Mouse (Mus musculus): ENCODE measurements around the gene Tmeff1. TPM values are rescaled to one million over a fixed set of nuclear protein-coding genes. Genes with fewer than 3 reads are reported as not detected.
"Not testable (repeated sequence)": the region's sequence is repeated elsewhere in the genome, so short reads cannot be mapped to it uniquely, and the experiment has no call there.

Gene Tmeff1
- polyA plus RNA-seq, 1 experiment from 2014 or later: 242 TPM

- 86% methylated on average over 6 of the region's 6 CpGs for WGBS
- DNase-seq (ENCODE audit: low spot score) (no peak), ATAC-seq (ENCODE audit: low FRiP score) (no peak)
- Histone ChIP-seq H3K9ac (ENCODE audit: low read depth, low read length) (no peak overlapping the region), H3K4me3 (ENCODE audit: low read depth, low read length) (no peak overlapping the region), H3K36me3 (ENCODE audit: control insufficient read depth, insufficient read depth, low read length) (peaks cover 11% of the 10 kb centered on the region), H3K9me3 (ENCODE audit: control insufficient read depth, low read length) (no peaks in the 10 kb centered on the region), H3K4me2 (replicated peaks; ENCODE audit: low read depth, low read length) (no peak overlapping the region), H3K27me3 (ENCODE audit: control insufficient read depth, insufficient read depth, low read length) (no peaks in the 10 kb centered on the region), H3K4me1 (replicated peaks; ENCODE audit: control insufficient read depth, insufficient read depth, low read length) (no peaks in the 10 kb centered on the region), H3K27ac (ENCODE audit: low read depth, low read length) (no peak overlapping the region)
These were observed 79.0 kb downstream of the Tmeff1 start for GRCm38 (mm10) chr4:48664021-48664420.

- DNase-seq (ENCODE audit: low spot score) (no peak), ATAC-seq (ENCODE audit: low FRiP score) (no peak)
- H3K9ac ChIP-seq (ENCODE audit: low read depth, low read length): no peak overlapping the region
- no peaks in the 10 kb centered on the region for H3K9me3 ChIP-seq (ENCODE audit: control insufficient read depth, low read length)
- H3K27me3 ChIP-seq (ENCODE audit: control insufficient read depth, insufficient read depth, low read length): no peaks in the 10 kb centered on the region
- no peak overlapping the region for H3K4me2 ChIP-seq (replicated peaks; ENCODE audit: low read depth, low read length)
- H3K36me3 ChIP-seq (ENCODE audit: control insufficient read depth, insufficient read depth, low read length): peaks cover 11% of the 10 kb centered on the region
- WGBS: 89% methylated on average over 6 of the region's 6 CpGs
- H3K4me1 ChIP-seq (replicated peaks; ENCODE audit: control insufficient read depth, insufficient read depth, low read length): no peaks in the 10 kb centered on the region
- no peak overlapping the region for H3K27ac ChIP-seq (ENCODE audit: low read depth, low read length)
- H3K4me3 ChIP-seq (ENCODE audit: low read depth, low read length): no peak overlapping the region
These were observed 82.3 kb downstream of the Tmeff1 start for GRCm38 (mm10) chr4:48667279-48667678.

- H3K9ac ChIP-seq (ENCODE audit: low read depth, low read length): no peak overlapping the region
- H3K4me3 ChIP-seq (ENCODE audit: low read depth, low read length): no peak overlapping the region
- no peak for DNase-seq (ENCODE audit: low spot score)
- no peaks in the 10 kb centered on the region for H3K4me1 ChIP-seq (replicated peaks; ENCODE audit: control insufficient read depth, insufficient read depth, low read length)
- H3K27ac ChIP-seq (ENCODE audit: low read depth, low read length): no peak overlapping the region
- no peak for ATAC-seq (ENCODE audit: low FRiP score)
- 96% methylated on average over 5 of the region's 5 CpGs for WGBS
- no peaks in the 10 kb centered on the region for H3K9me3 ChIP-seq (ENCODE audit: control insufficient read depth, low read length)
- no peaks in the 10 kb centered on the region for H3K27me3 ChIP-seq (ENCODE audit: control insufficient read depth, insufficient read depth, low read length)
- peaks cover 2% of the 10 kb centered on the region; the same call in 1 of the 2 replicates for H3K36me3 ChIP-seq (ENCODE audit: control insufficient read depth, insufficient read depth, low read length)
- H3K4me2 ChIP-seq (replicated peaks; ENCODE audit: low read depth, low read length): no peak overlapping the region
These were observed 87.9 kb downstream of the Tmeff1 start for GRCm38 (mm10) chr4:48672915-48673314.

- 92% methylated on average over 7 of the region's 7 CpGs for WGBS
- no peak for DNase-seq (ENCODE audit: low spot score)
- Histone ChIP-seq H3K36me3 (ENCODE audit: control insufficient read depth, insufficient read depth, low read length) (peaks cover 2% of the 10 kb centered on the region; the same call in 1 of the 2 replicates), H3K4me1 (replicated peaks; ENCODE audit: control insufficient read depth, insufficient read depth, low read length) (no peaks in the 10 kb centered on the region), H3K27me3 (ENCODE audit: control insufficient read depth, insufficient read depth, low read length) (no peaks in the 10 kb centered on the region), H3K4me2 (replicated peaks; ENCODE audit: low read depth, low read length) (no peak overlapping the region), H3K27ac (ENCODE audit: low read depth, low read length) (no peak overlapping the region), H3K4me3 (ENCODE audit: low read depth, low read length) (no peak overlapping the region), H3K9me3 (ENCODE audit: control insufficient read depth, low read length) (no peaks in the 10 kb centered on the region), H3K9ac (ENCODE audit: low read depth, low read length) (no peak overlapping the region)
- no peak for ATAC-seq (ENCODE audit: low FRiP score)
These were observed 89.4 kb downstream of the Tmeff1 start for GRCm38 (mm10) chr4:48674412-48674811.

GRCm38 (mm10) chr4:48676570-48677185, 91.7 kb downstream of the Tmeff1 start:
- H3K9ac ChIP-seq (ENCODE audit: low read depth, low read length): no peak overlapping the region
- H3K27ac ChIP-seq (ENCODE audit: low read depth, low read length): no peak overlapping the region
- DNase-seq (ENCODE audit: low spot score): no peak
- H3K9me3 ChIP-seq (ENCODE audit: control insufficient read depth, low read length): no peaks in the 10 kb centered on the region
- no peak overlapping the region for H3K4me3 ChIP-seq (ENCODE audit: low read depth, low read length)
- H3K4me1 ChIP-seq (replicated peaks; ENCODE audit: control insufficient read depth, insufficient read depth, low read length): no peaks in the 10 kb centered on the region
- 92% methylated on average over 13 of the region's 13 CpGs for WGBS
- peaks cover 2% of the 10 kb centered on the region; the same call in 1 of the 2 replicates for H3K36me3 ChIP-seq (ENCODE audit: control insufficient read depth, insufficient read depth, low read length)
- ATAC-seq (ENCODE audit: low FRiP score): no peak
- no peaks in the 10 kb centered on the region for H3K27me3 ChIP-seq (ENCODE audit: control insufficient read depth, insufficient read depth, low read length)
- no peak overlapping the region for H3K4me2 ChIP-seq (replicated peaks; ENCODE audit: low read depth, low read length)

- no peaks in the 10 kb centered on the region for H3K27me3 ChIP-seq (ENCODE audit: control insufficient read depth, insufficient read depth, low read length)
- WGBS: 98% methylated on average over 8 of the region's 8 CpGs
These were observed 92.3 kb downstream of the Tmeff1 start for GRCm38 (mm10) chr4:48677276-48677675.

GRCm38 (mm10) chr4:48677812-48678211, 92.8 kb downstream of the Tmeff1 start:
- DNase-seq (ENCODE audit: low spot score) (no peak), ATAC-seq (ENCODE audit: low FRiP score) (no peak)
- Histone ChIP-seq H3K9me3 (ENCODE audit: control insufficient read depth, low read length) (no peaks in the 10 kb centered on the region), H3K36me3 (ENCODE audit: control insufficient read depth, insufficient read depth, low read length) (no peaks in the 10 kb centered on the region), H3K27ac (ENCODE audit: low read depth, low read length) (no peak overlapping the region), H3K27me3 (ENCODE audit: control insufficient read depth, insufficient read depth, low read length) (no peaks in the 10 kb centered on the region), H3K4me2 (replicated peaks; ENCODE audit: low read depth, low read length) (no peak overlapping the region), H3K4me1 (replicated peaks; ENCODE audit: control insufficient read depth, insufficient read depth, low read length) (no peaks in the 10 kb centered on the region), H3K9ac (ENCODE audit: low read depth, low read length) (no peak overlapping the region), H3K4me3 (ENCODE audit: low read depth, low read length) (no peak overlapping the region)
- 82% methylated on average over 2 of the region's 2 CpGs for WGBS

More at GRCm38 (mm10) chr4:48677276-48677675, 92.3 kb downstream of the Tmeff1 start:
- no peaks in the 10 kb centered on the region for H3K4me1 ChIP-seq (replicated peaks; ENCODE audit: control insufficient read depth, insufficient read depth, low read length)
- no peak overlapping the region for H3K4me3 ChIP-seq (ENCODE audit: low read depth, low read length)
- no peak for ATAC-seq (ENCODE audit: low FRiP score)
- DNase-seq (ENCODE audit: low spot score): no peak
- peaks cover 2% of the 10 kb centered on the region; the same call in 1 of the 2 replicates for H3K36me3 ChIP-seq (ENCODE audit: control insufficient read depth, insufficient read depth, low read length)
- H3K27ac ChIP-seq (ENCODE audit: low read depth, low read length): no peak overlapping the region
- no peak overlapping the region for H3K4me2 ChIP-seq (replicated peaks; ENCODE audit: low read depth, low read length)
- H3K9me3 ChIP-seq (ENCODE audit: control insufficient read depth, low read length): no peaks in the 10 kb centered on the region
- no peak overlapping the region for H3K9ac ChIP-seq (ENCODE audit: low read depth, low read length)

GRCm38 (mm10) chr4:48678793-48679192, 93.8 kb downstream of the Tmeff1 start:
- 0 out of 2 replicates have a peak, but pooled peaks have one; percentile 18 for ATAC-seq (ENCODE audit: low FRiP score)

GRCm38 (mm10) chr4:48679728-48680127, 94.8 kb downstream of the Tmeff1 start:
- H3K27ac ChIP-seq (ENCODE audit: low read depth, low read length); H3K36me3 ChIP-seq (ENCODE audit: control insufficient read depth, insufficient read depth, low read length); H3K27me3 ChIP-seq (ENCODE audit: control insufficient read depth, insufficient read depth, low read length); H3K4me3 ChIP-seq (ENCODE audit: low read depth, low read length); H3K4me1 ChIP-seq (replicated peaks; ENCODE audit: control insufficient read depth, insufficient read depth, low read length); DNase-seq (ENCODE audit: low spot score); H3K4me2 ChIP-seq (replicated peaks; ENCODE audit: low read depth, low read length); H3K9ac ChIP-seq (ENCODE audit: low read depth, low read length); H3K9me3 ChIP-seq (ENCODE audit: control insufficient read depth, low read length): not testable (repeated sequence)
- WGBS: 76% methylated on average over 4 of the region's 6 CpGs
- ATAC-seq (ENCODE audit: low FRiP score): 0 out of 2 replicates have a peak, but pooled peaks have one; percentile 28

More at GRCm38 (mm10) chr4:48678793-48679192, 93.8 kb downstream of the Tmeff1 start:
- no peaks in the 10 kb centered on the region for H3K9me3 ChIP-seq (ENCODE audit: control insufficient read depth, low read length)
- H3K4me1 ChIP-seq (replicated peaks; ENCODE audit: control insufficient read depth, insufficient read depth, low read length): no peaks in the 10 kb centered on the region
- no peaks in the 10 kb centered on the region for H3K36me3 ChIP-seq (ENCODE audit: control insufficient read depth, insufficient read depth, low read length)
- H3K4me2 ChIP-seq (replicated peaks; ENCODE audit: low read depth, low read length): no peak overlapping the region
- no peak overlapping the region for H3K9ac ChIP-seq (ENCODE audit: low read depth, low read length)
- 91% methylated on average over 9 of the region's 9 CpGs for WGBS
- H3K27me3 ChIP-seq (ENCODE audit: control insufficient read depth, insufficient read depth, low read length): no peaks in the 10 kb centered on the region
- DNase-seq (ENCODE audit: low spot score): no peak
- no peak overlapping the region for H3K27ac ChIP-seq (ENCODE audit: low read depth, low read length)
- no peak overlapping the region for H3K4me3 ChIP-seq (ENCODE audit: low read depth, low read length)

Measured in hindbrain, embryonic 11.5 days (tissue).